Mouse (Mus musculus) spleen, adult 2 months (tissue): ENCODE measurements around the gene Dnal1.

Experiments used
- CTCF ChIP-seq: fragments of 200-500 bp; IDR thresholded peaks from 2 replicates; pipeline ENCODE4 v1.5.1; 2011; ENCODE audit warnings: mild to moderate bottlenecking, inconsistent platforms; ENCODE audit not compliant: insufficient read depth, insufficient read length, insufficient replicate concordance; ENCODE audit errors: extremely low read depth
- POLR2A ChIP-seq: fragments of 200-500 bp; IDR thresholded peaks from 2 replicates; pipeline ENCODE4 v1.6.1; 2011; ENCODE audit warnings: low read depth, low read length, inconsistent platforms

GRCm38 (mm10) chr12:84107692-84108091 is 6.5 kb upstream of the Dnal1 start:
- TF ChIP-seq POLR2A (no peak), CTCF (no peak)
